10 mouse cellular contexts compared by ENCODE assay signal in the genomic region with DNA sequence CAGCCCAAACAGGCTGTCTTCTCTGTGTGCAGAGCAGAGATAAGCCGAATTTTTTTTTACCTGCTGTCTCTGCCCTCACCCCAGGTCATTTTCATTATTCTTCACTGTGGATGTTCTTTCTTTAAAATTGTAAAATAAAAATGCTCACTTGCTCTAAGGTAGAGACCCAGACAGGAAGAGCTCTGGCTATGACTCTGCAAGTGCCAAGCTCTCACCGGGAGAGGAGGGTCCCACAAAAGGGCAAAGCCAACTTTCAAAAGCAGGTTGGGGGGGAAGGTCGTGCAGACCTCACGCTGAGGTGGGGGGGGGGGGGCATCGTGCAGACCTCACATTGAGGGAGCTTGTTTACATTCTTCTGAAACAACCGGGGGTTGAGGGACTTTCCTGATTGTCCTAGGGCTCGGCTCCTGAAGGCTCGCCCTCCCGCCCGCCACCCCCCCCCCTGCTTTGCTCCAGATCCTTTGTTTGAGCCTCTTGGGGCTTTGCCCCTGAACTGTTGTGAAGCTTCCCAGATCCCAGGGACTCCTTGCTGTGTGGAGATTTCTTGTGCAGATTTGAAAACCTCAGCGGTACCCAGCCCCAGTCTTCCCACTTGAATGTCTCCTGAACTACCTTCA.
DNase-seq lines count a peak whose midpoint lies in the region; ATAC-seq and TF ChIP-seq lines count a peak whose summit lies in the region.
"Had no signal": no experiment of that assay in that cellular context is flagged by ENCODE, and none has a peak within 500 bp of the region (broad histone marks: within the 10 kb centered on the region; RNA-seq: fewer than 3 reads in every experiment).

No protein-coding gene starts in this region.

- H3K36me3 ChIP-seq in heart, embryonic 15.5 days: no peaks in the 10 kb centered on the region
- no peaks in the 10 kb centered on the region for H3K36me3 ChIP-seq in heart, adult 2 months (ENCODE audit: control insufficient read depth, insufficient read depth, low read length)
- no peaks in the 10 kb centered on the region for H3K36me3 ChIP-seq in embryonic facial prominence, embryonic 10.5 days (replicated peaks)
- no peaks in the 10 kb centered on the region for H3K36me3 ChIP-seq in neural tube, embryonic 15.5 days
- peaks cover 12% of the 10 kb centered on the region for H3K36me3 ChIP-seq in kidney, embryonic 15.5 days

- WGBS in heart, embryonic 15.5 days: 12% methylated on average over 11 of the region's 11 CpGs
- WGBS in heart, adult 2 months: 36% methylated on average over 11 of the region's 11 CpGs
- 5% methylated on average over 11 of the region's 11 CpGs for WGBS in embryonic facial prominence, embryonic 10.5 days
- 6% methylated on average over 11 of the region's 11 CpGs for WGBS in neural tube, embryonic 15.5 days
- 27% methylated on average over 11 of the region's 11 CpGs for WGBS in kidney, embryonic 15.5 days

- H3K79me2 ChIP-seq in heart, adult 2 months (replicated peaks; ENCODE audit: control insufficient read depth, insufficient read depth, low read length): no peaks in the 10 kb centered on the region

- no peaks in the 10 kb centered on the region for H3K27me3 ChIP-seq in heart, embryonic 15.5 days
- no peaks in the 10 kb centered on the region for H3K27me3 ChIP-seq in heart, adult 2 months (ENCODE audit: control insufficient read depth, insufficient read depth, low read length)
- H3K27me3 ChIP-seq in embryonic facial prominence, embryonic 10.5 days (replicated peaks; ENCODE audit: low read depth, poor library complexity, severe bottlenecking): no peaks in the 10 kb centered on the region
- no peaks in the 10 kb centered on the region for H3K27me3 ChIP-seq in neural tube, embryonic 15.5 days (replicated peaks)
- no peaks in the 10 kb centered on the region for H3K27me3 ChIP-seq in kidney, embryonic 15.5 days

- TF ChIP-seq POLR2A in heart, adult 2 months (IDR thresholded peaks at IDR 0.05; ENCODE audit: insufficient read depth, low read depth, low read length): no peak

- no peaks in the 10 kb centered on the region for H3K9me3 ChIP-seq in heart, embryonic 15.5 days (replicated peaks)
- no peaks in the 10 kb centered on the region for H3K9me3 ChIP-seq in embryonic facial prominence, embryonic 10.5 days
- H3K9me3 ChIP-seq in neural tube, embryonic 15.5 days (replicated peaks): no peaks in the 10 kb centered on the region
- no peaks in the 10 kb centered on the region for H3K9me3 ChIP-seq in kidney, embryonic 15.5 days (replicated peaks)

- no peak overlapping the region for H3K27ac ChIP-seq in heart, embryonic 15.5 days
- H3K27ac ChIP-seq in heart, adult 2 months: no peak overlapping the region
- H3K27ac ChIP-seq in embryonic facial prominence, embryonic 10.5 days (replicated peaks): peak overlapping the region; percentile 78
- H3K27ac ChIP-seq in neural tube, embryonic 15.5 days (replicated peaks): no peak overlapping the region
- H3K27ac ChIP-seq in kidney, embryonic 15.5 days: no peak overlapping the region

- H3K4me3 ChIP-seq in heart, embryonic 15.5 days: 0 out of 2 replicates have a peak overlapping the region, but pooled peaks have one; percentile 14
- no peak overlapping the region for H3K4me3 ChIP-seq in heart, adult 2 months
- peak overlapping the region; percentile 38 for H3K4me3 ChIP-seq in embryonic facial prominence, embryonic 10.5 days
- no peak overlapping the region for H3K4me3 ChIP-seq in neural tube, embryonic 15.5 days (replicated peaks)
- no peak overlapping the region for H3K4me3 ChIP-seq in kidney, embryonic 15.5 days (replicated peaks)

- no peak for TF ChIP-seq CTCF in heart, adult 2 months (IDR thresholded peaks at IDR 0.05)

- DNase-seq in heart, adult 2 months: no peak
- DNase-seq in embryonic facial prominence, embryonic 10.5 days (ENCODE audit: low spot score): peak; percentile 55
- no peak for DNase-seq in kidney, adult 8-10 months
- no peak for DNase-seq in gastrocnemius, postnatal 10 days
- DNase-seq: cerebellum, adult 9-11 months; right cerebral cortex, adult 18-20 months had no signal

- peak overlapping the region; percentile 21; the same call in 1 of the 2 replicates for H3K9ac ChIP-seq in heart, embryonic 15.5 days
- no peak overlapping the region for H3K9ac ChIP-seq in heart, adult 2 months (ENCODE audit: low read depth, low read length)
- no peak overlapping the region for H3K9ac ChIP-seq in neural tube, embryonic 15.5 days (replicated peaks)
- H3K9ac ChIP-seq in kidney, embryonic 15.5 days: no peak overlapping the region

- H3K4me2 ChIP-seq in heart, embryonic 15.5 days: peak overlapping the region; percentile 48
- H3K4me2 ChIP-seq in neural tube, embryonic 15.5 days: peak overlapping the region; percentile 42
- no peak overlapping the region for H3K4me2 ChIP-seq in kidney, embryonic 15.5 days

- intact Hi-C loops in heart, adult 2 months (cut with DNase I): no loop called here

- TF ChIP-seq EP300 in heart, adult 2 months (IDR thresholded peaks at IDR 0.05; ENCODE audit: insufficient read depth, low read depth, low read length): no peak

- ATAC-seq in heart, embryonic 15.5 days (replicated peaks; ENCODE audit: insufficient number of reproducible peaks, insufficient read depth, low FRiP score, low read depth): no peak
- ATAC-seq in inflammation-experienced regulatory T-cells, adult 6 months: peak; percentile 7
- ATAC-seq in neural tube, embryonic 15.5 days (ENCODE audit: low FRiP score): no peak
- ATAC-seq in kidney, embryonic 15.5 days (replicated peaks; ENCODE audit: low FRiP score): no peak

- H3K4me1 ChIP-seq in heart, embryonic 15.5 days (replicated peaks): peaks cover 13% of the 10 kb centered on the region
- H3K4me1 ChIP-seq in heart, adult 2 months (ENCODE audit: control insufficient read depth, insufficient read depth, low read length): no peaks in the 10 kb centered on the region; the same call in none of the 2 replicates
- H3K4me1 ChIP-seq in embryonic facial prominence, embryonic 10.5 days: peaks cover 74% of the 10 kb centered on the region
- peaks cover 13% of the 10 kb centered on the region for H3K4me1 ChIP-seq in neural tube, embryonic 15.5 days
- H3K4me1 ChIP-seq in kidney, embryonic 15.5 days: peaks cover 32% of the 10 kb centered on the region

Comparison
In these comparisons a context has a peak if more than half of its experiments do, and no peak if none do; other contexts are left out.
1. H3K4me3 ChIP-seq: peak in heart, embryonic 15.5 days (single experiment) and embryonic facial prominence, embryonic 10.5 days (single experiment); none in heart, adult 2 months (single experiment), neural tube, embryonic 15.5 days (single experiment) and kidney, embryonic 15.5 days (single experiment).